Mouse (Mus musculus): ENCODE data around the gene Numb. TPM values are rescaled to one million over a fixed set of nuclear protein-coding genes. Genes with fewer than 3 reads are reported as not detected.
A peak's percentile ranks its signal among the peaks of the same experiment; 100 is the strongest.

Numb gene
- total and polyA plus RNA-seq, 2 experiments from 2014 or later, result 10.7 to 17.7 TPM

DNA sequence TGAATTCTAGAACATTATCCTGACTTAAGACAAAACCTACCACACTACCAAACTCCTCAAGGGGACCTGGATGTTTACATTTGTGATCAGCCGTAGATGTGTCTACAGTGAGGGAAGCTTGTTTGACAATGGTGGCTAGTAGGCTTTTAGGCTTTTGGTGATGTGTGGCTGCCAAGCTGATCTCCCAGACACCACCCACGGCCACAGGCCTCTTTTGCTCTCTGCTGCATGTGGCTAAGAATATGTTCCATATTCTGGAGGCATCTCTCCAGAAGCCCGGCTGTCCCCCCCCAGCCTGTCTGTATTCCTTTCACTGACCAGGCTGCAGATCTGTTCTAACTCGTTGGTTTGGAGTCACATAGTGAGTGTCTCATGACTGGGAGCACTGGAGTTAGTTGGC is 131.0 kb downstream of the Numb start:
- H3K4me2 ChIP-seq (ENCODE audit: low read depth, low read length), result no peak overlapping the region
- no peak overlapping the region for H3K27ac ChIP-seq
- no peaks in the 10 kb centered on the region for H3K27me3 ChIP-seq (ENCODE audit: insufficient read depth, low read length)
- no peak for DNase-seq (ENCODE audit: low spot score)
- peaks cover 11% of the 10 kb centered on the region; the same call in 1 of the 2 replicates for H3K4me1 ChIP-seq (ENCODE audit: insufficient read depth, low read length)
- TF ChIP-seq CTCF (IDR thresholded peaks at IDR 0.05; ENCODE audit: low read depth), result no peak
- H3K36me3 ChIP-seq (ENCODE audit: insufficient read depth, low read length), result peaks cover 10% of the 10 kb centered on the region; the same call in 1 of the 2 replicates
- 81% methylated on average over 4 of the region's 4 CpGs for WGBS
- ATAC-seq, result no peak
- H3K4me3 ChIP-seq (ENCODE audit: low read length), result no peak overlapping the region
- no peaks in the 10 kb centered on the region for H3K9me3 ChIP-seq (ENCODE audit: low read length)
- H3K9ac ChIP-seq (replicated peaks; ENCODE audit: low read length), result no peak overlapping the region

- 44% methylated on average over 4 of the region's 4 CpGs for WGBS
- no peak overlapping the region for H3K4me2 ChIP-seq (ENCODE audit: low read depth, low read length)
- TF ChIP-seq CTCF (IDR thresholded peaks at IDR 0.05; ENCODE audit: low read depth), result no peak
- H3K36me3 ChIP-seq (ENCODE audit: insufficient read depth, low read length), result peaks cover 2% of the 10 kb centered on the region; the same call in 1 of the 2 replicates
- H3K27me3 ChIP-seq (ENCODE audit: insufficient read depth, low read length), result no peaks in the 10 kb centered on the region
- no peak overlapping the region for H3K9ac ChIP-seq (replicated peaks; ENCODE audit: low read length)
- H3K27ac ChIP-seq, result no peak overlapping the region
- DNase-seq (ENCODE audit: low spot score) (no peak), ATAC-seq (no peak)
- peaks cover 11% of the 10 kb centered on the region; the same call in 1 of the 2 replicates for H3K4me1 ChIP-seq (ENCODE audit: insufficient read depth, low read length)
- no peak overlapping the region for H3K4me3 ChIP-seq (ENCODE audit: low read length)
- H3K9me3 ChIP-seq (ENCODE audit: low read length), result no peaks in the 10 kb centered on the region
Observed at GRCm38 (mm10) chr12:83789781-83790140, 132.0 kb downstream of the Numb start.

GRCm38 (mm10) chr12:83789051-83789780 is 132.5 kb downstream of the Numb start:
- no peak for TF ChIP-seq CTCF (IDR thresholded peaks at IDR 0.05; ENCODE audit: low read depth)
- no peaks in the 10 kb centered on the region for H3K9me3 ChIP-seq (ENCODE audit: low read length)
- no peaks in the 10 kb centered on the region for H3K27me3 ChIP-seq (ENCODE audit: insufficient read depth, low read length)
- no peak overlapping the region for H3K9ac ChIP-seq (replicated peaks; ENCODE audit: low read length)
- no peak overlapping the region for H3K4me2 ChIP-seq (ENCODE audit: low read depth, low read length)
- peak; percentile 13 for DNase-seq (ENCODE audit: low spot score)
- no peaks in the 10 kb centered on the region for H3K36me3 ChIP-seq (ENCODE audit: insufficient read depth, low read length)
- no peak overlapping the region for H3K4me3 ChIP-seq (ENCODE audit: low read length)
- no peak for ATAC-seq
- no peak overlapping the region for H3K27ac ChIP-seq
- WGBS, result 74% methylated on average over 17 of the region's 17 CpGs
- H3K4me1 ChIP-seq (ENCODE audit: insufficient read depth, low read length), result peaks cover 11% of the 10 kb centered on the region; the same call in 1 of the 2 replicates

DNA sequence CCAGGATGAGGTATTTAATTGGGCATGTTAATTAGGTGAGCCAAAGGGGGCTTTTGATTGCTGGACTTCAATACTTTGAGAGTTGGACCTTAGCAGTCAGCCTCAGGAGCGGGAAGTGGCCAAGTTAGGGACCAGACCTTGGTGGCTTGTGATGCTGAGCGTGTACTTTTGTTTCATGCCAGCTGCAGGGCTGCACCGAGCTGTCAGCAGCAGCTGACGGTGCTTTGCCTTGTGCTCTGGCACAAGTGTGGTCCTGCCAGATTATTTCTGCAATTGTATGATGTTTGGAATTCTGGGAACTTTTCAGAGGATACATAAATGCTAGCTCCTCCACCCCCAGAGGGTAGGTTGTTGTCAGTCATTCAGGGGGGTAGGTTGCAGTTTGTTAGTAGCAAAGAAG is 136.4 kb downstream of the Numb start:
- no peak overlapping the region for H3K4me2 ChIP-seq (ENCODE audit: low read depth, low read length)
- 42% methylated on average over 4 of the region's 4 CpGs for WGBS
- no peak for ATAC-seq
- no peak overlapping the region for H3K9ac ChIP-seq (replicated peaks; ENCODE audit: low read length)
- DNase-seq (ENCODE audit: low spot score), result no peak
- no peaks in the 10 kb centered on the region for H3K36me3 ChIP-seq (ENCODE audit: insufficient read depth, low read length)
- no peak overlapping the region for H3K27ac ChIP-seq
- no peak overlapping the region for H3K4me3 ChIP-seq (ENCODE audit: low read length)
- no peaks in the 10 kb centered on the region for H3K27me3 ChIP-seq (ENCODE audit: insufficient read depth, low read length)
- peaks cover 4% of the 10 kb centered on the region; the same call in 1 of the 2 replicates for H3K4me1 ChIP-seq (ENCODE audit: insufficient read depth, low read length)
- H3K9me3 ChIP-seq (ENCODE audit: low read length), result no peaks in the 10 kb centered on the region
- TF ChIP-seq CTCF (IDR thresholded peaks at IDR 0.05; ENCODE audit: low read depth), result no peak

DNA sequence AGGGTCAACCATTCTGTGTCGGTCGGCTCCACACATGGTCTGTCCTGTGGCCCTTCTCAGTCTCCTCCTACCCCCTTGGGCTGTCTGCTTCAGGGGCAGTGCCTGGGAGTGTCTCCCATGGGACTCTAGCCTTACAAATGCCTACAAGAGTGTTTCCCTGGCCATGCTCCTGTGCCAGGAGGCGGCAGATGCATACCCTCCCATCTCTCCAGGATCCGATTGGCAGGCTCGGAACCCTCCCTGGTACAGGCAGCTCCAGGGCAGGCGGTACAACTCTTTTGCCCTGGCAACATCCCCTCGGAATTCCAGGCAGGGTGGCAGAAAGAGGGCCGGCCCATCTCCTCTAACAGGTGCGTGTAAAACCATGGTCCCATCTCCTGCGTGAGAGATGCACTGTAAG is 139.1 kb downstream of the Numb start:
- 68% methylated on average over 10 of the region's 10 CpGs for WGBS
- H3K4me2 ChIP-seq (ENCODE audit: low read depth, low read length), result no peak overlapping the region
- no peak overlapping the region for H3K27ac ChIP-seq
- H3K9me3 ChIP-seq (ENCODE audit: low read length), result no peaks in the 10 kb centered on the region
- no peaks in the 10 kb centered on the region for H3K36me3 ChIP-seq (ENCODE audit: insufficient read depth, low read length)
- no peak for TF ChIP-seq CTCF (IDR thresholded peaks at IDR 0.05; ENCODE audit: low read depth)
- H3K27me3 ChIP-seq (ENCODE audit: insufficient read depth, low read length), result no peaks in the 10 kb centered on the region
- no peak overlapping the region for H3K4me3 ChIP-seq (ENCODE audit: low read length)
- H3K9ac ChIP-seq (replicated peaks; ENCODE audit: low read length), result no peak overlapping the region
- no peaks in the 10 kb centered on the region for H3K4me1 ChIP-seq (ENCODE audit: insufficient read depth, low read length)
- ATAC-seq (no peak), DNase-seq (ENCODE audit: low spot score) (peak; percentile 29)

- WGBS, result 51% methylated on average over 23 of the region's 23 CpGs
- Histone ChIP-seq H3K4me2 (ENCODE audit: low read depth, low read length) (no peak overlapping the region), H3K9me3 (ENCODE audit: low read length) (no peaks in the 10 kb centered on the region), H3K4me3 (ENCODE audit: low read length) (no peak overlapping the region), H3K27me3 (ENCODE audit: insufficient read depth, low read length) (no peaks in the 10 kb centered on the region), H3K27ac (peak overlapping the region; percentile 56; the same call in 1 of the 2 replicates), H3K36me3 (ENCODE audit: insufficient read depth, low read length) (no peaks in the 10 kb centered on the region), H3K9ac (replicated peaks; ENCODE audit: low read length) (no peak overlapping the region), H3K4me1 (ENCODE audit: insufficient read depth, low read length) (no peaks in the 10 kb centered on the region)
- peak; percentile 55 for DNase-seq (ENCODE audit: low spot score)
- ATAC-seq, result peak; percentile 61
- TF ChIP-seq CTCF (IDR thresholded peaks at IDR 0.05; ENCODE audit: low read depth), result no peak
Observed at GRCm38 (mm10) chr12:83781640-83782278, 140.0 kb downstream of the Numb start.

- H3K27ac ChIP-seq, result peak overlapping the region; percentile 56; the same call in 1 of the 2 replicates
- no peaks in the 10 kb centered on the region for H3K9me3 ChIP-seq (ENCODE audit: low read length)
- H3K4me3 ChIP-seq (ENCODE audit: low read length), result no peak overlapping the region
- 58% methylated on average over 7 of the region's 7 CpGs for WGBS
- no peak overlapping the region for H3K4me2 ChIP-seq (ENCODE audit: low read depth, low read length)
- no peaks in the 10 kb centered on the region for H3K27me3 ChIP-seq (ENCODE audit: insufficient read depth, low read length)
- no peaks in the 10 kb centered on the region for H3K4me1 ChIP-seq (ENCODE audit: insufficient read depth, low read length)
- TF ChIP-seq CTCF (IDR thresholded peaks at IDR 0.05; ENCODE audit: low read depth), result no peak
- no peaks in the 10 kb centered on the region for H3K36me3 ChIP-seq (ENCODE audit: insufficient read depth, low read length)
- DNase-seq (ENCODE audit: low spot score), result peak; percentile 64
- H3K9ac ChIP-seq (replicated peaks; ENCODE audit: low read length), result no peak overlapping the region
- peak; percentile 71 for ATAC-seq
Observed at GRCm38 (mm10) chr12:83781204-83781603, 140.5 kb downstream of the Numb start.

All from hindbrain, postnatal 0 days (tissue).